Mouse (Mus musculus): ENCODE results near the gene Map3k13. TPM values are rescaled to one million over a fixed set of nuclear protein-coding genes. Genes with fewer than 3 reads are reported as not detected.
"Not testable (repeated sequence)": the region's sequence is repeated elsewhere in the genome, so short reads cannot be mapped to it uniquely, and the experiment has no call there.

The Map3k13 gene
- total RNA-seq, 4 experiments from 2014 or later, result 1.2 to 1.9 (median 1.4) TPM

DNA sequence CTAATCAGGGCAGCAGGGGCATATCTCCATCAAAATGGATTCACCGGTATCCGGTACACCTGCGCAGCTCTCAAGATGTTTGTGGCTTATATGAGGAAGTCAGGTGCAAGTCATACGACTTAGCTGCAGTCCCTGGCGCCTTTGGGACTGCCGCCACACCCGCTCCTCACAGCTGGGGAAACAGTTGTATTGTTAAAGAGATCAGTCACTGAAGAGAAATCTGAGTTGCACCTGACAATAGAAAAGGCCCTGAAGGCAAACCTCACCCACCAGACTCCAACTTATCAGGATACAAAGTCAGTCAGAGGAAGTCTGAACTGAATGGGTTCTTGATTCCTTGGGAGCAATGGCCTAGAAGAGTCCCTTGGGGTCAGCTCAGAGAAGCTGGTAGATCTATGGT, 13.6 kb downstream of the Map3k13 start:
- not testable (repeated sequence) for DNase-seq

DNA sequence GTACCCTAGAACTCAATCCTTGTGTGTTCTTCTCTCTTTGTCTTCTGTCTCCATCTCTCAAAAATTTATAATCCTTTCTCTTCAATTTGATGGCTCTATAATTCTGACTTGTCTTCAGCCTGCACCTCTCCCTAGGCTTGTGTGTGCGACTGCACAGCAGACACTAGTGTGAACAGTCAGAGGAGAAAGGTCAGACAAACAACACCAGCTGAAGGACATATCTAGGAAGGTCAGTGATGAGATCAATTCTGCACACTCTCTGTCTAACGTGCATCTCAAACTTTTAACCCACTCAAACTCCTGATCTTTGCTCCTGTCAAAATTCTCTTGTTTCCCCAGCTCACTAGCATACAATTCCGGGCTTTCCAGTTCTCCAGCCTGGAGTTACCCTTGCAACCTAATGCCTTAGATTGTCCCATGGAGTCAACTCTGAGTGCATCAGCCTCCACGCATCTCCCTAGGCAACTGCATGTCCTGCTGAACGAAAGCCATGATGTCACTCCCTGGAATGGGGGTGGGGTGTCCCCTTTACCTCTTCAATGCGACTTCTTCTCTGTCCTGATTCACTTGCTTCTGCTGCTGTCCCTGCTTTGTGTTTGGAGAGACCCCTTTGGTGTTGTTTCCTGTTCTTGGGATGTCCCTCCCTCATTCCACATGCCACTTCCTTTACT, 19.2 kb downstream of the Map3k13 start:
- DNase-seq, result no peak

GRCm38 (mm10) chr16:21814861-21815668, 20.9 kb downstream of the Map3k13 start:
- no peak for DNase-seq

GRCm38 (mm10) chr16:21815669-21816010, 21.5 kb downstream of the Map3k13 start:
- no peak for DNase-seq

- DNase-seq, result peak; percentile 34
Observed at GRCm38 (mm10) chr16:21818132-21818531, 24.0 kb downstream of the Map3k13 start.

- peak; percentile 33 for DNase-seq
Observed at GRCm38 (mm10) chr16:21818629-21819028, 24.5 kb downstream of the Map3k13 start.

DNA sequence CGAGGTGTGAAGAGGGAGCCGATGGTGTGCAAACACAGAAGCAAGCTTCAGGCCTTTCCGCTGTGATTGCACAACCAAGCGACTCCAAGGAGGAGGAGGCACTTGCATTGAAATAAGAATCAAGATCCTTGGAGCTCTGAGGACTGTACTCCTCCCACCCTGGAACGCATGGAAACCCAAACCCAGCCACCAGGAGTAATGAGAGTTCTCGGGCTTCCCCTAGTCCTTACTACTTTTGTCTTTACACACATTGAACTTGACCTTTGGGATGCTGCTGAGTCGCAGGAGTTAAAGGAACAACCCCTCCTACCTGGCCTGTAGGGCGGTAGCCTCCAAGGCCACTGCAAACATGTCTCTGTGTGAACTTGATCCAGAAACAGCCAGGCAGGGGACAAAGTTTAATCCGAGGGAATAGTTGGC, 31.5 kb downstream of the Map3k13 start:
- no peak for DNase-seq

- DNase-seq, result no peak
Observed at GRCm38 (mm10) chr16:21827153-21827552, 33.0 kb downstream of the Map3k13 start.

DNA sequence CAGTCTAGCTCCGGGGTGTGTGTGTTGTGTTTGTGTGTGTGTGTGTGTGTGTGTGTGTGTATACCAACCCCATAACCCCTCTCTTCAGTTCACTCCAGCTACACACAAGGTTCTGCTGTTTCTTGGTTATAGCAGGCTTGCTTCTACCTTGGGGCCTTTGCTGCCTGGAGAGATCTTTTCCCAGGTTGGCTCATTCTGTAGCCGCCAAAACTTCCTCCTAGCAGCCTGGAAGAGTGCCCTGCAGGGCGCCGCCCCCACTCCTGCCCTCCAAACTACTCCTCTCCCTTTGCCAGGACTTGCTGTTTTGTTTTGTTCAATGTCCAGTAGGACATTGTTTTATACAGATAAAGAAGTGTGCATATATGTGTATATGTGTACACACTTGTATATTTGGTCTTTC, 33.4 kb downstream of the Map3k13 start:
- DNase-seq, result no peak

DNA sequence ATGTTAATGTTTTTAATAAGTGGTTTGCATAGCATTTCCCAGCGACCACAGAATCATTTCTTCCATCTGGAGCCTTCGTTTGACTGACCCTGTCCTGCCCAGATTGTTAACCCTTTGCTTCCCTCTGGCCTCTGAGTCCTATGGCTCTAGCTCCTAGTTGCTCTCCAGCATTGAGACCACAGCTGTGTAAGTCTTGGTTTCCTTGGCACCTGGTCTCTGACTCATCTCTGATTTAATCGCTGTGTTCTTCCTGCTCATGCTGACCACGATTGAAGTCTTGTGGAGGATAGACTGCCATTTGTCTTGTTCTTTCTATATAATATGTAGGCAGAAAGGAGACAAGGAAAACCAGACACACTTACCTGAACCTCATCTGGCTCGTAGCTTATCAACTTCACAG, 35.6 kb downstream of the Map3k13 start:
- DNase-seq, result no peak

DNA sequence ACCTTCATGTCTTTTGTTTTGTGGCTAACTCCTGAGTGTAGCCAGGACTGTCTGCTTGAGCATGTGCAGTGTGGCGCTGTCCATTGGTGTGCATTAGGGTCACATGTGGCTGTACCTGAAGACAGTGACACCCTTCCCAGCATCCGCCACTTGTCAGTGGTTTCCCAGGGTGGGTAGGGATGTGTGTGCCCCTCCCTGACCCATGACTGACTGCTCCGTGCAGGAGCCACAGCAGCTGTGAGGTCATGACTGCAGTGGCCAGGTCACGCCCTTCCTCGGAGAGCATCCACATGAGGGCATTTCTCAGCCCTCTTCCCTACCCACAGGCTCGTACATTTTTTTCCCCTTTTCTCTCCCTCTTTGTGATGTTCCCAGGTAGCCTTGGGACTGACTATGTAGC, 36.6 kb downstream of the Map3k13 start:
- DNase-seq, result no peak

GRCm38 (mm10) chr16:21831764-21832163, 37.6 kb downstream of the Map3k13 start:
- DNase-seq, result no peak

DNA sequence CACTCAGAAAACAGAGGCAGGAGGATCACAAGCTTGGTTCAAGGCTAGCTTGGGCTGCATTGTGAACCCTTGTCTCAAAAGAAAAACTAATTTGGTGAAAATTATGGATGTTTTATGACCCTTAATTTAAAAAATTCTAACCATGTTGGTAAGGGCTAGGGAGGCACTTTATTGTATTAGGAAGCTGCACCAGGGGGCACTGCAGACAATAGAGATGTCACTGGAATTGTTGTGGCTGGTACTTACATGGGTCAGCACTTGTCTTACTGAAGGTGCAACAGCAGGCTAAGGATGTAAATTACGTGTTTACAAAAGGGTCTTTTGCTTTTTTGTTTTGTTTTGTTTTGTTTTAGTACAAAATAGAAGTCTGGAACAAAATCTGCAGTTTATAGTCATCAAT, 39.3 kb downstream of the Map3k13 start:
- no peak for DNase-seq

DNA sequence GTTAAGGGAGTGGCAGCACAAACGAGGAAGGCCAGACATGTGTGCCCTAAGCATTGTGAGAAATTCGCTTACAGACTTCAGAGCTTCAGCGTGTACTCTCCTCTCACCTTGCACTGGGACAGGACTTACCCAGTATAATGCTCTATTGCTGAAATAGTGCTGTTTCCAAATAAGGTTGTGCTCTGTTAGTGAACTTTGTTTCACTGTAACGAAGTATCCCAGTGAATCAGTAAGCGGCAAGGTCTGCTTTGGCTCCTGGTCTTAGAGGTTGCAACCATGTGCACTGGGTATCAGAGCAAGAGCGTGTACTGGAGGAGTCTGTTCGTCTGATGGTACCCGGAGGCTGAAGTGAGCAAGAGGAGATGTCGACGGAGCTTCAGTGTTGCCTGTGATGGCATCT, 39.8 kb downstream of the Map3k13 start:
- no peak for DNase-seq

DNA sequence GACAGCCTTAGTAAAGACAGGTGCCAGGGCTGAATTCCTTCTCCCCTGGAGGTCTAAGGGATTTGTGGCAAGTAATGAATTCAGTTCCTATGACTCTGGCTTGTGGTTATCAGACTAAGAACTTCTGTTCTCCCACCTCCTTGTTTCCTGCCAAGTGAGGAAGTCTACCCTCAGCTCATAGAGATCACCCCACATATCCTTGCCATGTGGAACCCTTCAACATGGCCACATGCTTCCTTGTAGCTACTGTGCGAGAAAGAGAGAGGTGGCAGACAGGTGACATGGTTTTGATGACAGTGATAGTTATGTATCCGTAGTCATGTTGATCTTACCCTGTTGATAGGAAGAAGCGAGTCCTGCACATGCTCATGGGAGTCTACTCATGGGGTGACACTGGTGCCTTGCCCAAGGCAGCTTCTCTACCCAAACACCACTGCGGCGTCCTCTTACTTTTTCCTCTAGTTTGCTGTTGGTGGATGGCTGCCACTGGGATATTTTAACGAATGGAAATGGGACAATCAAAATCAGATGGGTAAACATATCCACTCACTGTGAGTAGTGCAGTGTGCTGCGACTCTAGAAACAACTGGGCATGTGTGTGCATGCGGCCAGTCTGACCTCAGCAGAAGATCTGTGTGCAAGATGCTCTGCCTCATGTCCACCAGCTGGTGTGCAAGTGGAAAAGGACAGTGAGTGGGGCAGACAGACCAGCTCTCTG, 40.9 kb downstream of the Map3k13 start:
- DNase-seq, result no peak

GRCm38 (mm10) chr16:21835584-21835931, 41.4 kb downstream of the Map3k13 start:
- DNase-seq, result no peak

DNA sequence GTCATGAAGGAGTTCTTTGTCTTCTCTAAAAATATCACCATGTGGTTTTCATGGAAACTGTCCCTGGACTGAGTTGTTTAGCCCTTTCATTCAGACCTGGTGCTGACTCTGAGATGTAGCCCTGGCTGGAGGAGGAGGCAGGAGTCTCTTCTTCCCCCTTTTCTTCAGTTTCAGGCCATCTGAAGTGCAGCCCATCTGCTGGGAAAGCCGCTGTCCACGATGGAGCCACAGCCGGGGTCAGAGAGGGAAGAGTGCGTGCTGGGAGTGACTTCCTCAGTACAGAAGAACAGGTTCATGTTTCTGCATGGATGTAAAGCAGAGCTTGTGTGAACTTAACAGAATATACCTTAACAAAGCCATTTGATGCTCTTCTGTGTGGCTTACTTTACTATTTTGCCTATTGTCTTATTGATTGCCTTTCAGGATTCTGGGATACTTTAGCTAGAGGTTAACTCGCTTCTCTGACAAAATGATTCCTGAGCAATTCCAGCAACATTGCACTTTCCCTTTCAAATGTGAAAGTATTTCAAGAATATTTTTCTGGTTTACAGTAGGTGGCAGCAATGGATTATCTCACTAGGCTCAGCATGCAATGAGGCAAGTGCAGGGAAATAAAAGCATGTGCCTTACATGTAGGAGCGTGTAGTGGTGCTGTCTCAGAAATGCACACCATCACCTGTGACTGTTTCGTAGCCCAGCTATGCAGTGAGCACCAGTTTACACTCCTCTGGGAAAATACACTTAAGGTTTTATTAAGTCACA, 42.3 kb downstream of the Map3k13 start:
- no peak for DNase-seq

DNA sequence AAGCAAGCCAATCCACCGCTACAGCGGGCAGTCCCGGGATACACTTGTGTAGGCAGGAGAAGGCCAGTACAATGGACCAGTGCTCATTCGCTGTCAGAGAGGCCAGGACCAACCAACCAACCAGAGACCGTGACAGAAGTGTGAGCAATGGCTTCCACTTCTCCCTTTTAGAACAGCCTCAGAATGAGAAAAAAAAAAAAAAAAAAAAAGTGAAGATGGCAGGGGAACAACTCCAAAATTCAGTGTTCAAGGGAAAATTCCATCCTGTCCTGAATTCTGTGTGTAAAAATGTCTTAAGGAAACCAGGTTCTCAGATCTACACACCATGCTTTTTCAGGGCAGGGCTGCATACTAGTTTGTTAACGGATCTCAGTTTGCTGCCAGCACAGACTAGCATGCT, 43.5 kb downstream of the Map3k13 start:
- DNase-seq, result no peak

DNA sequence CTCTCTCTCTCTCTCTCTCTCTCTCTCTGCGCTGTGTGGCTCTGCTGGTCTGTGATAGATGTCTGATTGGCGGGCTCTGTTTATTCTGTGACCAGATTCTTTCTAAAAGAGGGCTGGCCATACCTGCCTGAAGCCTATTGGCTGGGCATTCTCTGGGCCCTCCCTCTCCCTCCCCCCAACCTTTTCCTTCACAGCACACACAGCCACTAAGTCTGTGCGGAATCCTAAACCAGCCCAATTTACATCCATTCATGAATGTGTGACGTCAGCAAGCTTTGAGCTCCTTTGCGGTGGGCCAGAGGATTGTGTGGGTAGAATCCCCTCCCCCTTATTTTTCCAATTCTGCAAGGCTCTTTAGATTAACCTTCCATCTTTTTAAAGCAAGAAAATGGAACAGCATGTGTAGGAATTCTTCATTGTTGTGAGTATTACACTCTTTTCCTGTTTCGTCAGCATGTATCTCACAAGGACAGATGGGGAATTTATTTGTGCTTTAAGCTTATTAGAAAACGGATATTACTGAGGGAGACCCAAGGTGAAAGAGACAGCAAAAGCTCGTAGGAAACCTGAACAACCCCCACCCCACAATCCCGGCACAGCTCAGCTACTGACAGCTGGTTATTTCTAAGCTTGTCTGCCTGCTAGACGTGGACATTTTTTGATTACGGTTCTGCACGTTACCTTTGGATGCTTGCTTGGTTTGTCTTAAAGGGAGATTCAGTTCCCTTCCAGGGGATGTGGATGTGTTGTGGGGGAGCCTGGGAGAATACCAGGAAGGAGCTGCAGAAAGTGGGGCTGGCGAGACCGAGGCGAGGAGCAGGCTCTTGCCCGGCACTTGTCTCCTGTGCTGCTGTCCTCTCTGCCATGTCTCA, 51.9 kb downstream of the Map3k13 start:
- DNase-seq, result peak; percentile 59

DNA sequence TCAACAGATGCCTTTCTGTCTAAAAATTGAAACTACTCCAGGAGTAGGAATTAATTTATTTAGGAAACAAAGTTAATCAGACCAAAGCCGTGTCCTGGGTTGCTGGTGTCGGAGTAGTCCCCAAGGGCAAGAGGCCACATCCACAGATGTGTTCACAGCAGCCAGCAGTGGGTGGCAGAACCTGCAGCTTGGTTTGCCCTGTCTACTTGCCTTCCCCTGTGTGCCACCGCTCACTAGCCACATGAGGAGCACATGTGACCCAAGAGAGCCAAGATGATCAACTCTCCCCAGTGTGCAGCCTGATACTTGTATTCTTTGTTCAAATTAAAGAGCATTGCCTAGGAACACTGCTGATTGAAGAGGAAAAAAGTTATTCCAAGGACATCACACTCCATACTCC, 54.3 kb downstream of the Map3k13 start:
- no peak for DNase-seq

GRCm38 (mm10) chr16:21848847-21849246, 54.7 kb downstream of the Map3k13 start:
- DNase-seq, result no peak

GRCm38 (mm10) chr16:21852374-21852773, 58.2 kb downstream of the Map3k13 start:
- no peak for DNase-seq

All from adrenal gland, adult 8-10 months (tissue).